ENCODE assay signal across 24 mouse cellular contexts in genomic region chr7:29774371-29774770, GRCm38 (mm10). TPM values are rescaled to one million over a fixed set of nuclear protein-coding genes. Genes with fewer than 3 reads are reported as not detected.
"Had no signal": no experiment of that assay in that cellular context is flagged by ENCODE, and none has a peak within 500 bp of the region (broad histone marks: within the 10 kb centered on the region; RNA-seq: fewer than 3 reads in every experiment).

No protein-coding gene starts in this region.

- H3K4me3 ChIP-seq: left cerebral cortex, adult 2 months; limb, embryonic 12.5 days; liver, embryonic 12.5 days; liver, embryonic 15.5 days; lung, embryonic 15.5 days; megakaryocyte, embryonic 14.5 days; midbrain, embryonic 10.5 days; midbrain, embryonic 13.5 days; myocyte; neural tube, embryonic 13.5 days; stomach, embryonic 15.5 days had no signal

- DNase-seq: layer of hippocampus, postnatal 36 days; liver; lung, adult 18-20 months; lung, postnatal 10 days; lung, postnatal 36 days; retina, postnatal 1 day; right cerebral cortex, postnatal 25 days; spleen, adult 18-20 months; thymus, postnatal 25 days had no signal

- H3K4me2 ChIP-seq: limb, embryonic 12.5 days; liver, embryonic 12.5 days; liver, embryonic 15.5 days; lung, embryonic 15.5 days; midbrain, embryonic 13.5 days; neural tube, embryonic 13.5 days; stomach, embryonic 15.5 days had no signal

- ATAC-seq: hindbrain, postnatal 0 days; inflammation-experienced regulatory T-cells, adult 6 months; liver, embryonic 12.5 days; midbrain, embryonic 13.5 days; midbrain, embryonic 16.5 days had no signal

- H3K9me3 ChIP-seq: limb, embryonic 12.5 days; liver, embryonic 15.5 days; lung, embryonic 15.5 days; midbrain, embryonic 13.5 days; neural tube, embryonic 13.5 days; stomach, embryonic 15.5 days had no signal

- H3K27me3 ChIP-seq: limb, embryonic 12.5 days; liver, embryonic 12.5 days; liver, embryonic 15.5 days; lung, embryonic 15.5 days; megakaryocyte, embryonic 14.5 days; midbrain, embryonic 13.5 days; neural tube, embryonic 13.5 days; stomach, embryonic 15.5 days had no signal

- H3K9ac ChIP-seq: limb, embryonic 12.5 days; liver, embryonic 12.5 days; liver, embryonic 15.5 days; lung, embryonic 15.5 days; midbrain, embryonic 13.5 days; neural tube, embryonic 13.5 days; stomach, embryonic 15.5 days had no signal

- H3K27ac ChIP-seq: hindbrain, postnatal 0 days; left cerebral cortex, adult 2 months; liver, embryonic 12.5 days; liver, embryonic 15.5 days; lung, embryonic 15.5 days; midbrain, embryonic 10.5 days; midbrain, embryonic 13.5 days; neural tube, embryonic 13.5 days; stomach, embryonic 15.5 days had no signal

- H3K4me1 ChIP-seq: stomach, embryonic 15.5 days had no signal

RNA-seq across cellular contexts. Expression of gene Catsperg2, which starts 47.5 kb away (rescaled TPM):
- polyA plus RNA-seq: inflammation-experienced regulatory T-cells, adult 6 months; limb, embryonic 12.5 days; liver, embryonic 12.5 days; liver, embryonic 15.5 days; stomach, embryonic 15.5 days; thymus, postnatal 0 days had no signal
